Mouse (Mus musculus): ENCODE results near the gene Tmbim1.

Tmbim1 gene

DNA sequence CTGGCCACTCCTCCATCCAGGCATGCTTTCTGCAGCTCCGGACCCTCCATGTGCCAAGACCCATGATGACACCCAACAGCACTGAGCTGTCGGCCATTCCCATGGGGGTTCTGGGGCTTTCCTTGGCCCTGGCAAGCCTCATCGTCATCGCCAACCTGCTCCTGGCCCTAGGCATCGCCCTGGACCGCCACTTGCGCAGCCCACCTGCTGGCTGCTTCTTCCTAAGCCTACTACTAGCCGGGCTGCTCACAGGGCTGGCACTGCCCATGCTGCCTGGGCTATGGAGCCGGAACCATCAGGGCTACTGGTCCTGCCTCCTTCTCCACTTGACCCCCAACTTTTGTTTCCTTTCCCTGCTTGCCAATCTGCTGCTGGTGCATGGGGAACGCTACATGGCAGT is 26.9 kb downstream of the Tmbim1 start, which contains the start of gene Gpbar1:
TSS of gene Gpbar1 (plus strand) at position 13 of the 400 bp plus-strand sequence.
- DNase-seq (ENCODE audit: low read depth, low spot score) = no peak

GRCm38 (mm10) chr1:74277883-74278537 is 27.4 kb downstream of the Tmbim1 start:
- DNase-seq (ENCODE audit: low read depth, low spot score) = no peak

DNA sequence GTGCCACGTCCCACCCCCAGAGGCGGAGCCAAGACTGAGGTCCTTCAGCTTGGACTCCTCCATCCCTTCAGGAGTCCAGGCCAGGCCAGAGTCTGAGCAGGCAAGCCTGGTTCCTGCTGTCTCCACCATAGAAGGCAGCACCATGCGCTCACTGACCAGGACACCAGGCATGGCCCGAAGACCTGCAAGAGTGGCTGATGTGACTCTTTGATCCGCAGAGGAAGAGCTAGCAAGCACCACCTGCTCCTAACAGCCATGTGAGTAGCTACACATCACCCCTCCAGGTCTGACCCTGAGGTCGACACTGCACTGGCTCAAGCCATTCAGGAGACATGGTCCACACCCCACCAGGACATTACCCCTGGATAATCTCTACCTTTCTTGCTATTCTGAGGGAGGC is 28.4 kb downstream of the Tmbim1 start:
- no peak for DNase-seq (ENCODE audit: low read depth, low spot score)

GRCm38 (mm10) chr1:74275015-74275414 is 30.4 kb downstream of the Tmbim1 start:
- DNase-seq (ENCODE audit: low read depth, low spot score) = no peak

DNA sequence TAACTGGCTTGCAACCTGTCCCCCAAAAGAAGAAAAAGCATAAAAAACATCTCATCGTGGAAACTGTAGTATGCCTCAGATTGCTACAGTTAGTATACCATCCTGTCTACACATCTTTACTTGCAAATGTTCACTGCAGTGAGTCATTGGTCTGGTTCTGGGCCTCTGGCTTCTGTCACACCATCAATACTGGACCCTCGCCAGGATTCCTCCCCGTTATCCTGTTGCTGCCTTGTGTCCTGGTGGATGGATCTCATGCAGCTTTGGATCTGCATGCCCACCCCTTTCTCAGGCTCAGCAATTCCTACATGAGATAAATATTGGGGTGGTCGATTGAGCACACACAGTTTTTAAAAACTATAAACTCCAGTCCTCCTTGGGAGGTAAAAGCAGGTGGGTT is 33.8 kb downstream of the Tmbim1 start:
- no peak for DNase-seq (ENCODE audit: low read depth, low spot score)

DNA sequence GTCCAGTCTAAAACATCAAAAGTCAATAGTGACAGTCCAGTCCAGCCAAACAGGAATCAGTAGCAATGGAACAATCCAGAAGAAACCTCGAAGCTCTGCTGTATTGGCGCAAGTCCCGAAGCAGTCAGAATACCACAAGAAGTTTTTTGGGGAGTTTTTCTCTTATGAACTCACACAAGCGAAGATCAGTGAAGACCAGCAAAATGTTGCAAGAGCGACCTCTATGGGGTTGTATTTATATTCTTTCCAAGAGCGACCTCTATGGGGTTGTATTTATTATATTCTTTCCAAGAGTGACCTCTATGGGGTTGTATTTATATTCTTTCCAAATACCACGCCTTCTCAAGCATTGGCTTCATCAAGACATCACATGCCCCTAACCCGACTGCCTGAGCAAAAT is 36.7 kb downstream of the Tmbim1 start:
- DNase-seq (ENCODE audit: low read depth, low spot score) = no peak

GRCm38 (mm10) chr1:74262510-74262909 is 42.9 kb downstream of the Tmbim1 start:
- DNase-seq (ENCODE audit: low read depth, low spot score) = no peak

GRCm38 (mm10) chr1:74256782-74257181 is 48.6 kb downstream of the Tmbim1 start:
- DNase-seq (ENCODE audit: low read depth, low spot score) = no peak

DNA sequence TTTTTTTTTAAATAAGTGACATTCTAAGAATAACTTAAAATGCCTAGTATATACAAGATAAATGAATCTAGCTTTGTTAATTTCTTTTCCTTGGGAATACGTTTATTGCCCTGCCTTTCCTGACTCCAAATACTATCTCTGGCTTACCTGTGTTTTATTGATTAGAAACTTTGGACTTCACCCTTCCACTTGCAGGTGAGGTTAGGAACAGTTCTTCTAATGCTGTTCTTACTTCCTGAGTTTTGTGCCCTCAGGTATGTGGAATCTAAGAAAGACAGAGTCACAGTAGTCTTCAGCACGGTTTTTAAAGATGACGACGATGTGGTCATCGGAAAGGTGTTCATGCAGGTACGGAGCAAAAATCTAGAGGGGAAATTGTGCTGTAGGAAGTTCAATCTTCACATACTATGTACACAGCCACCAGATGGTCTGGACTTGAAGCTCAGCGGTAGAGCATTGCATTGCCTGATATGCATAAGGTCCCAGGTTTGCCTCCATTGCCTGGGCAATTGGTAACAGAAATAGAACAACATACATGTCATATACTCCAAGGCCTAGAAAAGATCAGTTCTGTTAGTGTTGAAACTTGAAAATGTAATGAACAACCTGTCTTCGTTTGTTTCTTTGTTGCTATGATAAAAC is 49.6 kb downstream of the Tmbim1 start:
- DNase-seq (ENCODE audit: low read depth, low spot score) = no peak

GRCm38 (mm10) chr1:74250096-74250495 is 55.3 kb downstream of the Tmbim1 start:
- DNase-seq (ENCODE audit: low read depth, low spot score) = no peak

GRCm38 (mm10) chr1:74249331-74249980 is 56.0 kb downstream of the Tmbim1 start:
- no peak for DNase-seq (ENCODE audit: low read depth, low spot score)

- no peak for DNase-seq (ENCODE audit: low read depth, low spot score)
Observed at GRCm38 (mm10) chr1:74248799-74249198, 56.6 kb downstream of the Tmbim1 start.

DNA sequence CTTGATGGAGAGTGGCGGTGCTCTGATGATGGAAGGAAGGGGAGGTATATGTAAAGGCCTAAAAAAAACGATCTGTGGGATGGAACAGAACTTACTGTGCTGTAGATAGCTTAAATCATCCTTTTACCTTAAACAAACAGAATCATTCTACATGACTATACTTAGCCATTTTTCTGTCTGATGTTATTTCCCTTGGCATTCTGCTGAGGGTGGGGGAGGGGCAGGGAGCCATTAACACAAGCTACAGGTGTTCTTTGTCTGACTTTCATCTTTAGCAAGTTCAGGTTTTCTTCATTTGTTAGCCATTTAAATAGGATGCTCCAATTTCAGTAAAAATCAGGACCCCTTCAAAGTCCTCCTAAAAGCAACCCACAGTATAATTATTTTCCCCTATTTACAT is 59.9 kb downstream of the Tmbim1 start:
- DNase-seq (ENCODE audit: low read depth, low spot score) = no peak

DNA sequence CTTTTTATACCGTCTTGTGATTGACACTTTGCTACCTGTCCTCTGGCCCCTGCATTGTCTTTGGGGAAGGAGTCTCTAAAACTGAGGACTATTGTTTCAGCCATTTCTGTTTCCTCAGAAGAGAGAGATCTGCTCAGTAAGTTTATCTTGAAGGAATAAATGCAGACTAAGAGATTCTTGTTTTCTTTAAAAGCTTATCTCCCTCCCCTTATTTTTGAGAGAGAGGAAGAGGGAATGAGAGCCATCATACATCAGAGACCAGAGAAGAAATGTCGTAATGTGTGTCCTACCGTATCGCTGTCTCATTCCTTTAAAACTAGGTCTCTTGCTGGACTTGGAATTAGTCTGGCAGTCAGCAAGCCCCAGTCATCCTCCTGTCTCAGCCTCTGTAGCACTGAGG is 64.6 kb downstream of the Tmbim1 start:
- DNase-seq (ENCODE audit: low read depth, low spot score) = no peak

GRCm38 (mm10) chr1:74240311-74240710 is 65.1 kb downstream of the Tmbim1 start:
- no peak for DNase-seq (ENCODE audit: low read depth, low spot score)

DNA sequence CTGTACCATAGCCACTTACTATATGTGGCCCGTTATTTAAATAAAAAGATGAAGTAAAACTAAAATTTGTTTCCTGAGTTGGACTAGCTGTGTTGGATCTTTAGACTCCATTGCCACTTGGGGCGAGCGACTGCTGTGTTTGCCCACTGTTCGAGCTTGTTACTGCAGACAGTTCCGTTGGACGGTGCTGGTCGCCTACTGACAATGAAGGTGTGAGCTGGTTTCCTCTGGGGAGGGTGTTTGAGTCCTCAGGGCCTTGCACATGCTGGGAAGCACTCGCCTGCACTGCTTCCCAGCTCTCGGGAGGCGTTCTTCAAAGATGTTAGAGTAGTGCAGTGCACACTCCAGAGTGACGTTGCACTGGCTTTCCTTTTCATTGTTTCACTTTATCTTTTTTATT is 65.8 kb downstream of the Tmbim1 start:
- DNase-seq (ENCODE audit: low read depth, low spot score) = no peak

DNA sequence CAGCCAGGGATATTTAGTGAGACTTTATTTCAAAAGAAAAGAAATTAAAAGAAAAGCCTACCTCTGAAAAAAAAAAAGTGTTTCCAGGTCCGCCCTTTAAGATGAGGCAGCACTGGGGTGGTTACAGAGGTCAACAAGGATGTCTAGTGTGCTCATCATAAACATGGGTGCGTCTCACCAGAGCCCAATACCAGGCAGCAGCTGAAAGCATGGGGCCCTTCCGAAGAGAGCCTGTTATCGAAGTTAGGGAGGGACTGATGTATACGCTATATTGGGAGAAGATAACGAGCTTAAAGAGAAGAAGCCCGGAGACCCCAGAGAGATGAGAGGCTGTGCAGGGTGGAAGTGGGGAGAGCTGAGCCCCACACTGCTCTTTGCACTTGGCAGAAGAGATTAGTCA is 66.3 kb downstream of the Tmbim1 start:
- DNase-seq (ENCODE audit: low read depth, low spot score) = no peak

Measured in c-Kit-negative CD71-positive TER-119-positive erythroid progenitor cells, embryonic 14.5 days (primary cell).